Mouse (Mus musculus) liver, embryonic 11.5 days (tissue): ENCODE measurements around the gene Clic1. TPM values are rescaled to one million over a fixed set of nuclear protein-coding genes. Genes with fewer than 3 reads are reported as not detected.

Experiments used
- ATAC-seq: fragments of 200-750 bp; cut with Nextera tagmentation; replicated peaks from 2 replicates; pipeline ENCODE4 v1.8.0; 2017; ENCODE audit warnings: moderate number of reproducible peaks, mild to moderate bottlenecking, moderate TSS enrichment, moderate library complexity; ENCODE audit not compliant: low FRiP score
- DNase-seq: peaks from one replicate; pipeline ENCODE4 v3.0.0-alpha.2; 2017; ENCODE audit warnings: low spot score
- H3K27ac ChIP-seq: fragments of 300-500 bp; sonication (generic); 2 replicates; pipeline ENCODE4 v1.5.1; 2014; ENCODE audit warnings: mild to moderate bottlenecking, low read depth, low read length, control low read depth
- H3K27me3 ChIP-seq: fragments of 300-500 bp; sonication (generic); replicated peaks from 2 replicates; pipeline ENCODE4 v1.6.1; 2014; ENCODE audit warnings: low read length, mixed read lengths; ENCODE audit not compliant: control insufficient read depth, insufficient read depth
- H3K36me3 ChIP-seq: fragments of 300-500 bp; sonication (generic); 2 replicates; pipeline ENCODE4 v1.6.1; 2014; ENCODE audit warnings: mild to moderate bottlenecking, low read length, moderate library complexity, mixed read lengths; ENCODE audit not compliant: control insufficient read depth, insufficient read depth
- H3K4me1 ChIP-seq: fragments of 300-500 bp; sonication (generic); replicated peaks from 2 replicates; pipeline ENCODE4 v1.6.1; 2014; ENCODE audit warnings: low read length, mixed read lengths; ENCODE audit not compliant: control insufficient read depth, insufficient read depth
- H3K4me2 ChIP-seq: fragments of 300-500 bp; sonication (generic); 2 replicates; pipeline ENCODE4 v1.6.1; 2014; ENCODE audit warnings: mild to moderate bottlenecking, control low read depth, moderate library complexity
- H3K4me3 ChIP-seq: fragments of 300-500 bp; sonication (generic); 2 replicates; pipeline ENCODE4 v1.5.1; 2014; ENCODE audit warnings: low read depth, low read length, control low read depth
- H3K9ac ChIP-seq: fragments of 300-500 bp; sonication (generic); 2 replicates; pipeline ENCODE4 v1.6.1; 2014; ENCODE audit warnings: low read depth, low read length, control low read depth
- H3K9me3 ChIP-seq: fragments of 300-500 bp; sonication (generic); 2 replicates; pipeline ENCODE4 v1.6.1; 2016; ENCODE audit warnings: low read length, inconsistent platforms, mixed read lengths; ENCODE audit not compliant: control insufficient read depth
- WGBS: fragments of 180-500 bp; shearing (Covaris S2); extraction: QIAGEN DNeasy Blood & Tissue Kit; methylation state at CpG from one replicate; pipeline ENCODE4 v1.1.7; 2014; 5-methylcytosine and 5-hydroxymethylcytosine counted together
- polyA plus RNA-seq: library from polyadenylated mRNA; unstranded; fragments of >200 nt; fragmentation: Nextera tagmentation; extraction: Ambion mirVana; gene quantifications from 2 replicates; pipeline ENCODE4 v1.2.1, GENCODE M21; 2014

The Clic1 gene
- polyA plus RNA-seq, 1 experiment from 2014 or later = 118 TPM

GRCm38 (mm10) chr17:35063466-35063865 is 13.7 kb downstream of the Clic1 start:
- H3K27ac ChIP-seq = no peak overlapping the region
- H3K9me3 ChIP-seq = no peaks in the 10 kb centered on the region
- H3K36me3 ChIP-seq = peaks cover 12% of the 10 kb centered on the region; the same call in 1 of the 2 replicates
- DNase-seq = no peak
- H3K4me2 ChIP-seq = no peak overlapping the region
- H3K9ac ChIP-seq = no peak overlapping the region
- H3K4me3 ChIP-seq = no peak overlapping the region
- peaks cover 38% of the 10 kb centered on the region for H3K27me3 ChIP-seq
- ATAC-seq = no peak
- 85% methylated on average over 3 of the region's 3 CpGs for WGBS
- H3K4me1 ChIP-seq = peaks cover 34% of the 10 kb centered on the region

- Histone ChIP-seq H3K36me3 (peaks cover 12% of the 10 kb centered on the region; the same call in 1 of the 2 replicates), H3K4me3 (peak overlapping the region; percentile 45), H3K27ac (no peak overlapping the region), H3K4me2 (peak overlapping the region; percentile 79), H3K9ac (no peak overlapping the region; the same call in 1 of the 2 replicates), H3K27me3 (peaks cover 46% of the 10 kb centered on the region), H3K4me1 (peaks cover 34% of the 10 kb centered on the region), H3K9me3 (no peaks in the 10 kb centered on the region)
- DNase-seq (no peak), ATAC-seq (no peak)
- 22% methylated on average over 10 of the region's 10 CpGs for WGBS
These were observed 14.7 kb downstream of the Clic1 start for GRCm38 (mm10) chr17:35064378-35064877.

- DNase-seq (peak; percentile 52), ATAC-seq (peak; percentile 17)
- peak within 1 kb of the TSS; percentile 79 for H3K4me2 ChIP-seq
- 2% methylated on average over 48 of the region's 48 CpGs for WGBS
- peak within 1 kb of the TSS; percentile 45 for H3K9ac ChIP-seq
- H3K27ac ChIP-seq = peak within 1 kb of the TSS; percentile 2; the same call in 1 of the 2 replicates
- peaks cover 12% of the 10 kb centered on the region; the same call in 1 of the 2 replicates for H3K36me3 ChIP-seq
- peaks cover 46% of the 10 kb centered on the region for H3K27me3 ChIP-seq
- H3K9me3 ChIP-seq = no peaks in the 10 kb centered on the region
- peak within 1 kb of the TSS; percentile 45 for H3K4me3 ChIP-seq
- peaks cover 28% of the 10 kb centered on the region for H3K4me1 ChIP-seq
These were observed 15.5 kb downstream of the Clic1 start, which contains the start of gene Ly6g6c for GRCm38 (mm10) chr17:35064951-35065947. Ly6g6c (plus strand) TSS chr17:35065388.

- peaks cover 6% of the 10 kb centered on the region; the same call in 1 of the 2 replicates for H3K36me3 ChIP-seq
- H3K9me3 ChIP-seq = no peaks in the 10 kb centered on the region
- no peak for ATAC-seq
- peaks cover 46% of the 10 kb centered on the region for H3K27me3 ChIP-seq
- H3K4me1 ChIP-seq = peaks cover 20% of the 10 kb centered on the region
- peak within 1 kb of the TSS; percentile 45 for H3K9ac ChIP-seq
- peak within 1 kb of the TSS; percentile 45 for H3K4me3 ChIP-seq
- 38% methylated on average over 10 of the region's 10 CpGs for WGBS
- no peak for DNase-seq
- peak within 1 kb of the TSS; percentile 2; the same call in 1 of the 2 replicates for H3K27ac ChIP-seq
- H3K4me2 ChIP-seq = peak within 1 kb of the TSS; percentile 79
These were observed 16.3 kb downstream of the Clic1 start, which contains the start of gene Mpig6b for GRCm38 (mm10) chr17:35066084-35066483. Mpig6b (minus strand) TSS chr17:35066184.

- Histone ChIP-seq H3K27ac (no peak overlapping the region), H3K4me1 (peaks cover 17% of the 10 kb centered on the region), H3K9ac (no peak overlapping the region), H3K9me3 (no peaks in the 10 kb centered on the region), H3K4me3 (no peak overlapping the region), H3K4me2 (no peak overlapping the region), H3K27me3 (peaks cover 49% of the 10 kb centered on the region), H3K36me3 (no peaks in the 10 kb centered on the region)
- ATAC-seq (no peak), DNase-seq (no peak)
- WGBS = 76% methylated on average over 17 of the region's 17 CpGs
These were observed 18.6 kb downstream of the Clic1 start for GRCm38 (mm10) chr17:35068213-35068914.

GRCm38 (mm10) chr17:35070556-35071229 is 20.9 kb downstream of the Clic1 start:
- Histone ChIP-seq H3K9ac (no peak overlapping the region), H3K27me3 (peaks cover 37% of the 10 kb centered on the region)
- WGBS = 52% methylated on average over 6 of the region's 6 CpGs

GRCm38 (mm10) chr17:35071454-35071853 is 21.7 kb downstream of the Clic1 start:
- Histone ChIP-seq H3K4me2 (no peak overlapping the region), H3K36me3 (no peaks in the 10 kb centered on the region), H3K27ac (no peak overlapping the region), H3K27me3 (peaks cover 30% of the 10 kb centered on the region), H3K9me3 (no peaks in the 10 kb centered on the region), H3K4me3 (no peak overlapping the region), H3K9ac (no peak overlapping the region), H3K4me1 (peaks cover 4% of the 10 kb centered on the region)
- 83% methylated on average over 9 of the region's 9 CpGs for WGBS
- ATAC-seq = no peak
- no peak for DNase-seq

More at GRCm38 (mm10) chr17:35070556-35071229, 20.9 kb downstream of the Clic1 start:
- Histone ChIP-seq H3K4me2 (no peak overlapping the region), H3K9me3 (no peaks in the 10 kb centered on the region), H3K4me3 (no peak overlapping the region), H3K27ac (no peak overlapping the region), H3K36me3 (no peaks in the 10 kb centered on the region), H3K4me1 (peaks cover 8% of the 10 kb centered on the region)
- ATAC-seq (no peak), DNase-seq (no peak)

GRCm38 (mm10) chr17:35074097-35074496 is 24.3 kb downstream of the Clic1 start:
- no peak for DNase-seq
- peaks cover 8% of the 10 kb centered on the region for H3K4me1 ChIP-seq
- no peak overlapping the region for H3K27ac ChIP-seq
- H3K36me3 ChIP-seq = no peaks in the 10 kb centered on the region
- H3K9ac ChIP-seq = no peak overlapping the region
- ATAC-seq = no peak
- WGBS = 31% methylated on average over 17 of the region's 17 CpGs
- no peak overlapping the region for H3K4me3 ChIP-seq
- no peaks in the 10 kb centered on the region for H3K9me3 ChIP-seq
- peaks cover 12% of the 10 kb centered on the region for H3K27me3 ChIP-seq
- no peak overlapping the region for H3K4me2 ChIP-seq
